Mouse (Mus musculus) adipocyte (in vitro differentiated cells): ENCODE measurements at regions not wholly inside any gene's neighbourhood (a gene's known extent, or its start where the extent isn't known, plus 50 kb on each side); places are given as distances from the start of the nearest gene placed in this dataset.

Source experiments
- DNase-seq: peaks from one replicate; pipeline ENCODE4 v3.0.0-alpha.2; 2016; ENCODE audit warnings: low spot score

DNA sequence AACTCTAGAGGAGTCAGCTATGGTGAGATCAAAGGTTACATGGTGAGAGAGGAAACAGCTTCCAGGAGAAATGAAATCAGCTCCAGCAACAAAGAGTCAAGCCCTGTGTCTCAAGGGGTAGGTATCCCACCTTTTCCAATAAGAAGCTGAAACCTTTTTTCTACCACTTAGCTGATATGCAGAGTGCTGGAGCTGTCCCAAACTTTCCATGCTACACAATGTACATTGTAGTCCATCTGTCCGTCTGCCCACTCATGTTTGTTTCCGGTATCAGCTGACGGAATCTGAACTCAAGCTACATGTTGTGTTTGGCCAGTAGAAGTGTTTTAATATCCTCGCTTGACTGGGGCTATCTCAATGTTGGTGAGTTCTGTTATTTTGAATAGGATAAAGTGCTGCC is 83.6 kb upstream of the Ngf start:
- DNase-seq: no peak

- peak; percentile 65 for DNase-seq
Measured at GRCm38 (mm10) chr3:102384596-102384995, 85.1 kb upstream of the Ngf start.

DNA sequence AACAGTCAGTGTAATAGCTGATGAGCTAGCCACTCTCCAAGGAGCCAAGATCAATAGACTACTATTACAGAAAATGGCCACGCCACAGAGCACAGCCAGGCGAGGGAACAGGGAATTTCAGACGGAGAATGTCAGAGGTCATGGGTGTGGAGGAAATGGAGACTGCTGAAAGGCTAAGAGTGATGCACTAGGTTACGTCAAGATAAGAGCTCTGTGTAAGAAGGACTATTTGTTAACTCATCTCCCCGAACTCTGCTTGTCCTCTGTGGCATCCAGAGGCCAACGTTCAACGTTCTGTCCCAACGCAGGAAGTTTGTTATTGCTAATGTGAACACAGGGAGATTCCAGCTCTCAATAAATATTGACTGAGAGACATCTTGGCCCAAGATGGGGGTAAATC is 86.0 kb upstream of the Ngf start:
- peak; percentile 9 for DNase-seq

DNA sequence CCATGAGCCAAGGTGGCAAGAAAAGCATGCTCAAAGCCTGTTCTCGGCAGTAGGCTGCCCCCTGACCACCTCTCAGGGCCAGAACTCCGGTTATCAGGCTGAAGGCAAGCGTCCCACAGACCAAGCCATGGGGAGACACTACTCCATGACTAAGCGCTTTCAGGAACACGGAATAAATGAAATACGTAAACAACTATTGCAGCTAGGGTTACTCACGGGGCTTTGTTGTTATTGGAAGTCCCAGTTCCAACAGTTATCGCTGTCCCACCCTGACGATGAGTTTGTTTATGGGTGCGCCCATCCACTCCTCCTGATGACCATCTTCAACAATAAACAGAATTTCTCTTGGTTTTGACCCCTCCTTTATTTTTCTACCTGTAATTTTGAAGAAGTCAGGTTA is 88.0 kb upstream of the Ngf start:
- no peak for DNase-seq

- peak; percentile 23 for DNase-seq
Measured at GRCm38 (mm10) chr3:102374381-102375060, 95.2 kb upstream of the Ngf start.

DNA sequence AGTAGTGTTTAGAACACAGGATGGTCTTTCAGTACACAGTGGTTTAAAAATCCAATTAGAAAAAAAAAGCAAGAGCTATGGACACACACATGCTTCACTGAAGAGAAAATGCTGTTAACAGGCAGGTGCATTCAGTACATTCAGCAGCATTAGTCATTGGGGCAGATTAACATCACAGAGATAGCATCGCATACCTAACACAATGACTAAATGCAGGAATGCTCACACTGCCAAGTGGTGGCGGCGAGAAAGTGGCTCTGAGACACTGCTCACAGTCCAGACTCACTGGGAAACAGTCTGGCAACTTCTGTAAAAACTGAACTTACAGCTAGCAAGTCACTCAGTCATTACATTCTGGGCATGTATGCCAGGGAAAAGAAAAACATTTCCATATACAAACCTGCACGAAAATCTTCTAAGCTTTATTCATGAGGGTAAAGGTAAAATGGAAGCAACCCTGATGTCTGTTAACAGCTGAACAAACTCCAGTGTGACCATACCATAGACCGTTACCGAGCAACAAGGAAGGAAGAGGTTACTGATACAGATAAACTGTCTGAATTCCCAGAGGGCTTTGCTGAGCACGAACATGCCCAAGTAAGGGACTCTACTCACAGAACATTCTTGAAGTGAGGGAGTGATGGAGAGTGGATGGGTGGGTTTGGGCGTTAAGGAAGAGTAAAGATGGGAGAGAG is 97.4 kb upstream of the Ngf start:
- DNase-seq: no peak

- DNase-seq: peak; percentile 28
Measured at GRCm38 (mm10) chr3:102366188-102366587, 103.5 kb upstream of the Ngf start.

DNA sequence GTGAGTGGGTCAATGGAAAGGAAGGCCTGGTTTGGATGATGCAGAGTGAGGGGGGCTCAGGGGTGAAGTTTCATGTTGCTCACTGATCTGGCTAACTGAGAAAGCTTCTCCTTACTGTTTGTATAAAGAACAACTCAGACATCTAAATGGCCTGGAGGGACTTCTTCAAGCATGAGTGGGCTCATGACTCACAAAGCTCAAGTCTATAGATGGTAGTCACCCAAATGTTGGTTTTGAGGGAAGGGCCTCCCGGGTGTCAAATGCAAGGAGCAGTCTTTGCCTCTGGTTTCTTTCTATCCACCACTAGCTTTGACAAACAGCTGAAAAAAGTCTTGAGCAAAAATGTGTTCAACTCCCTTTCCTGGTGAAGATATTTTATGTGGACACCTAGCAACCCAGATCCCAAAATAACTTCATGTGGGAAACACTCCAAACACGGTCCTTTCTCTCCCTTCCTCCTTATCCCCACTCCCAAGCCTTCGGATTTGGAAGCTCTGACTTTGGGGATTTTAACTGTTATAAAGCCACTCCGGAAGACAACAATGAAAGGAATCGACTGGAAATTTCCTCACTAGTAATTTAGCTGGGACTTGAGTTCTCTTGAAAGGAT is 105.3 kb upstream of the Ngf start:
- no peak for DNase-seq

GRCm38 (mm10) chr3:102360732-102361280 is 108.9 kb upstream of the Ngf start:
- no peak for DNase-seq

GRCm38 (mm10) chr3:102358801-102359200 is 110.9 kb upstream of the Ngf start:
- DNase-seq: no peak

DNA sequence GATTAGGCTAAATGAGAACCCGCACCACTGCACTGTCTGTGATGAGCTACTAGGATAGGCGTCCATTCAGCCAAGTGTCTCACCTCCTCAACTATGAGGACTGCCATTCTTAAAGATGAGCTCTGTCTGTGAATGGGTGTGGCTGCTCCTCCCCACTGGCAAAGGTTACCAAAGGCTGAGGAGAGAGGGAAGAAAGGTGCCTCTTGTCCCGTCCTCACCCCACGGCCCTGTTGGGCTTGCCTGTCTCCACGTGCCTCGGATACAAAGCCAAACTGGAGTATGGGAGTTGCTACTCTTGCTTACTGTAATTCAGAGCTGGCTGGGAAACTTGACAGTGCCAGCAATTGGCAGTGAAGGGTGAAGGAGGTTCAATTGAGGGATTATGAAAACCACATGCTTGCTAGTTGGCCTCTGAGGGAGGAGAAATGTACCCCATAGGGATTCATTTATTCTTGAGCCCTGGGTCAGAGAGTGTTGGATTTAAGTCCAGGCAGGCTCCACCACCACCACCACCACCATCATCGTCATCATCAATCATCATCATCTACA is 112.6 kb upstream of the Ngf start:
- DNase-seq: peak; percentile 83

DNA sequence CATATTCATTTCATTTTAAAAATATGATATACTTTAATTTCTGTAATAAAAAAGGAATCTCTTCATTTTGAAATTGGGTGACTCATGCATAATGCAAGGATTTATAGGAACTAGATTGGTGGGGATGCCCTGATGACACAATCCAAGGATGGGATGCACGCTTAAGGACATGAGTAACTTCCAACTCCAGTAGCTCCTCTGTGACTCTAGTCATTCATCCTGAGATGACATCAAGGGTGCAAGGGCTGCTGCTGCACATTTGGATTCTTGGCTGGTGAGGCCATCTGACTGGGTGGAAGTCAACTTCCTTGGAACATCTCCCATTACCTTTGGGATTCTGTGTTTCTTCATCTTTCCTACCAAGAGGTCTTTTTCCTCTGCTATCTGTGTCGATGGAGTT is 114.4 kb upstream of the Ngf start:
- no peak for DNase-seq

- no peak for DNase-seq
Measured at GRCm38 (mm10) chr3:102354771-102355170, 114.9 kb upstream of the Ngf start.

GRCm38 (mm10) chr3:102353277-102353900 is 116.3 kb upstream of the Ngf start:
- DNase-seq: no peak

- DNase-seq: no peak
Measured at GRCm38 (mm10) chr3:102346077-102346476, 123.6 kb upstream of the Ngf start.

- DNase-seq: no peak
Measured at GRCm38 (mm10) chr3:102345291-102345690, 124.4 kb upstream of the Ngf start.

- no peak for DNase-seq
Measured at GRCm38 (mm10) chr3:102340731-102341130, 129.0 kb upstream of the Ngf start.

- DNase-seq: peak; percentile 63
Measured at GRCm38 (mm10) chr3:102337881-102338280, 131.8 kb upstream of the Ngf start.

GRCm38 (mm10) chr3:102336184-102336583 is 131.7 kb upstream of the Vangl1 start:
- DNase-seq: no peak

- DNase-seq: peak; percentile 41
Measured at GRCm38 (mm10) chr3:102335146-102335545, 130.7 kb upstream of the Vangl1 start.

- no peak for DNase-seq
Measured at GRCm38 (mm10) chr3:102332221-102332620, 127.7 kb upstream of the Vangl1 start.

DNA sequence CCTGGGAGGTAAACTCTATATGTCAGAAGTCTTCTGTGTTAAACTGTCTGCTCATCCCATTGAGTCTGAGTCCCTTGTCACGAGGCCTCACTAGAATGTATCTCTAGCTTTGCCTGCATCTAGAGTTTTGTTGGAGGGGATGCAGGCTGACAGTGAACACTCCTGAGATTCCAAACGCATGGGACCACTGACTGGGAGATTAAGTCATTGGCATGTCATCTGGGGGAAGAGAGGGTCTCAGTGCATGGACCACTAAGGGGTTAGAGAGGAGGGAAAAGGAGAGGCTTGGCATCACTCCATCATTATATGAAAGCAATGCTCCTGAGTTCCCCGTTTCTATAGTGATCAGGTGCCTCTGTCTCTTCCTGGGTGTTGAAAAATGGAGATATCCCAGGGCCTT is 114.8 kb upstream of the Vangl1 start:
- no peak for DNase-seq
